Mouse (Mus musculus) MEL (cell line): ENCODE results near the gene Fgfr2. TPM values are rescaled to one million over a fixed set of nuclear protein-coding genes. Genes with fewer than 3 reads are reported as not detected.
A peak's percentile ranks its signal among the peaks of the same experiment; 100 is the strongest.

Experiments used
- DNase-seq: peaks from one replicate; pipeline ENCODE4 v3.0.0; 2011; ENCODE audit warnings: low read depth, low spot score
- H3K27ac ChIP-seq: 2 replicates; pipeline ENCODE4 v1.5.1; 2012; ENCODE audit warnings: low read depth, mild to moderate bottlenecking, control low read depth, low read length, moderate library complexity; ENCODE audit not compliant: control insufficient read depth
- H3K27me3 ChIP-seq, 2 experiments: fragments of 150-350 bp in 1 of 2; sonication (generic) in 1 of 2; 2 replicates each; pipeline ENCODE4 v1.6.1; 2012; ENCODE audit warnings: low read length in 2 of 2, mild to moderate bottlenecking in 2 of 2, improper control_type of control experiment in 1 of 2, moderate library complexity in 1 of 2; ENCODE audit not compliant: insufficient read depth in 2 of 2, control insufficient read depth in 1 of 2
- H3K36me3 ChIP-seq, 2 experiments: 2 replicates each; pipeline ENCODE4 v1.6.1; 2012 to 2014; ENCODE audit warnings: low read length in 2 of 2, improper control_type of control experiment in 1 of 2, inconsistent platforms in 1 of 2, mild to moderate bottlenecking in 1 of 2; ENCODE audit not compliant: insufficient read depth in 2 of 2, control insufficient read depth in 1 of 2
- H3K4me1 ChIP-seq, 2 experiments: fragments of 150-350 bp in 1 of 2; sonication (generic) in 1 of 2; 2 replicates each; pipeline ENCODE4 v1.6.1; 2012; ENCODE audit warnings: low read length in 2 of 2, improper control_type of control experiment in 1 of 2, mild to moderate bottlenecking in 1 of 2; ENCODE audit not compliant: insufficient read depth in 2 of 2, control insufficient read depth in 1 of 2
- H3K4me3 ChIP-seq, 2 experiments: fragments of 150-350 bp in 1 of 2; sonication (generic) in 1 of 2; 2 replicates each; pipeline ENCODE4 v1.5.1; 2012; ENCODE audit warnings: low read depth in 2 of 2, low read length in 2 of 2, mild to moderate bottlenecking in 2 of 2, moderate library complexity in 2 of 2, control low read depth in 1 of 2, improper control_type of control experiment in 1 of 2; ENCODE audit not compliant: control insufficient read depth in 1 of 2, insufficient read depth in 1 of 2
- H3K79me2 ChIP-seq: 2 replicates; pipeline ENCODE4 v1.6.1; 2012; ENCODE audit warnings: mild to moderate bottlenecking, low read length, moderate library complexity; ENCODE audit not compliant: control insufficient read depth, poor library complexity, insufficient read depth
- H3K9ac ChIP-seq: 2 replicates; pipeline ENCODE4 v1.6.1; 2012; ENCODE audit warnings: low read depth, mild to moderate bottlenecking, control low read depth, low read length, moderate library complexity; ENCODE audit not compliant: control insufficient read depth, poor library complexity, severe bottlenecking
- H3K9me3 ChIP-seq: fragments of 150-350 bp; sonication (generic); replicated peaks from 2 replicates; pipeline ENCODE4 v1.6.1; 2012; ENCODE audit warnings: mild to moderate bottlenecking, low read length, improper control_type of control experiment, moderate library complexity; ENCODE audit not compliant: insufficient read depth
- CHD2 ChIP-seq: IDR thresholded peaks from 2 replicates; pipeline ENCODE4 v1.6.1; 2011; ENCODE audit warnings: low read length, improper control_type of control experiment
- CTCF ChIP-seq, 3 experiments: IDR thresholded peaks in 2 of 3; conservative IDR thresholded peaks in 1 of 3; 2 replicates each; pipeline ENCODE4 v1.5.1; 2011 to 2012; ENCODE audit warnings: low read length in 3 of 3, low read depth in 2 of 3, mild to moderate bottlenecking in 2 of 3, improper control_type of control experiment in 1 of 3, inconsistent platforms in 1 of 3, mixed read lengths in 1 of 3, moderate library complexity in 1 of 3; ENCODE audit not compliant: control insufficient read depth in 1 of 3, insufficient read depth in 1 of 3, poor library complexity in 1 of 3, severe bottlenecking in 1 of 3
- E2F4 ChIP-seq: IDR thresholded peaks from 2 replicates; pipeline ENCODE4 v1.6.1; 2011; ENCODE audit warnings: low read depth, low read length, improper control_type of control experiment, borderline replicate concordance
- ELF1 ChIP-seq: IDR thresholded peaks from 2 replicates; pipeline ENCODE4 v1.6.1; 2014; ENCODE audit warnings: low read depth, mild to moderate bottlenecking, inconsistent platforms, low read length, improper control_type of control experiment, moderate library complexity
- ETS1 ChIP-seq: IDR thresholded peaks from 2 replicates; pipeline ENCODE4 v1.6.1; 2012; ENCODE audit warnings: low read depth, mild to moderate bottlenecking, inconsistent platforms, low read length, improper control_type of control experiment, moderate library complexity
- GABPA ChIP-seq: IDR thresholded peaks from 2 replicates; pipeline ENCODE4 v1.6.1; 2012; ENCODE audit warnings: low read depth, mild to moderate bottlenecking, inconsistent platforms, low read length, improper control_type of control experiment, moderate library complexity
- GATA1 ChIP-seq: IDR thresholded peaks from 2 replicates; pipeline ENCODE4 v1.6.1; 2011; ENCODE audit warnings: low read depth, low read length, improper control_type of control experiment
- MAX ChIP-seq: IDR thresholded peaks from 2 replicates; pipeline ENCODE4 v1.6.1; 2011; ENCODE audit warnings: low read length, improper control_type of control experiment
- MYB ChIP-seq: IDR thresholded peaks from 2 replicates; pipeline ENCODE4 v1.6.1; 2011; ENCODE audit warnings: mild to moderate bottlenecking, low read depth, low read length, improper control_type of control experiment
- MYC ChIP-seq: IDR thresholded peaks from 2 replicates; pipeline ENCODE4 v1.6.1; 2011; ENCODE audit warnings: low read depth, mild to moderate bottlenecking, low read length, improper control_type of control experiment, moderate library complexity
- POLR2A ChIP-seq, 2 experiments: IDR thresholded peaks; 2 replicates each; pipeline ENCODE4 v1.6.1; 2011 to 2012; ENCODE audit warnings: low read length in 2 of 2, mild to moderate bottlenecking in 2 of 2, control low read depth in 1 of 2, improper control_type of control experiment in 1 of 2, low read depth in 1 of 2, moderate library complexity in 1 of 2; ENCODE audit not compliant: control insufficient read depth in 1 of 2, insufficient read depth in 1 of 2, poor library complexity in 1 of 2
- POLR2AphosphoS2 ChIP-seq: IDR thresholded peaks from 2 replicates; pipeline ENCODE4 v1.6.1; 2011; ENCODE audit warnings: low read length, improper control_type of control experiment
- POLR2AphosphoS5 ChIP-seq: IDR thresholded peaks from 2 replicates; pipeline ENCODE4 v1.6.1; 2012; ENCODE audit warnings: low read depth, borderline replicate concordance, mild to moderate bottlenecking, inconsistent platforms, low read length, moderate library complexity, mixed read lengths
- RAD21 ChIP-seq: IDR thresholded peaks from 2 replicates; pipeline ENCODE4 v1.6.1; 2011; ENCODE audit warnings: mild to moderate bottlenecking, low read depth, low read length, improper control_type of control experiment
- RCOR1 ChIP-seq: IDR thresholded peaks from 2 replicates; pipeline ENCODE4 v1.6.1; 2012; ENCODE audit warnings: low read depth, mild to moderate bottlenecking, inconsistent platforms, low read length, improper control_type of control experiment
- SIN3A ChIP-seq: IDR thresholded peaks from 2 replicates; pipeline ENCODE4 v1.6.1; 2012; ENCODE audit warnings: low read length, improper control_type of control experiment, inconsistent platforms
- SMC3 ChIP-seq: IDR thresholded peaks from 2 replicates; pipeline ENCODE4 v1.6.1; 2011; ENCODE audit warnings: low read depth, low read length, improper control_type of control experiment
- TBP ChIP-seq: IDR thresholded peaks from 2 replicates; pipeline ENCODE4 v1.8.0; 2011; ENCODE audit warnings: low read depth, low read length, improper control_type of control experiment
- UBTF ChIP-seq: IDR thresholded peaks from 2 replicates; pipeline ENCODE4 v1.6.1; 2012; ENCODE audit warnings: low read depth, mild to moderate bottlenecking, inconsistent platforms, low read length, improper control_type of control experiment, moderate library complexity, borderline replicate concordance; ENCODE audit not compliant: insufficient read depth
- USF1 ChIP-seq: IDR thresholded peaks from 2 replicates; pipeline ENCODE4 v1.6.1; 2014; ENCODE audit warnings: low read depth, mild to moderate bottlenecking, inconsistent platforms, low read length, improper control_type of control experiment, moderate library complexity
- ZMIZ1 ChIP-seq: IDR thresholded peaks from 2 replicates; pipeline ENCODE4 v1.6.1; 2012; ENCODE audit warnings: low read depth, mild to moderate bottlenecking, inconsistent platforms, low read length, improper control_type of control experiment, moderate library complexity
- polyA plus RNA-seq, 2 experiments: library from polyadenylated mRNA; stranded (reverse) in 1 of 2; unstranded in 1 of 2; fragments of >175 nt in 1 of 2; fragments of >200 nt in 1 of 2; gene quantifications; 2 replicates each; pipeline versions ENCODE4 v1.2.1 to v1.2.4; 2012; ENCODE audit warnings: low replicate concordance in 2 of 2, low read depth in 1 of 2; ENCODE audit not compliant: insufficient read length in 2 of 2, insufficient read depth in 1 of 2, missing spikeins in 1 of 2
- total RNA-seq: library from RNA; depleted of rRNA; stranded (reverse); fragments of 300-350 nt; gene quantifications from 2 replicates; pipeline ENCODE4 v1.2.3, GENCODE M21; 2012

Fgfr2 gene
- total and polyA plus RNA-seq, 3 experiments: not detected

- Histone ChIP-seq H3K4me3 (no peak overlapping the region), H3K9ac (no peak overlapping the region), H3K4me1 (peaks cover 3 to 11% of the 10 kb centered on the region in 2 experiments; a peak in 2 of 4 replicates), H3K79me2 (no peaks in the 10 kb centered on the region), H3K27me3 (no peaks in the 10 kb centered on the region), H3K27ac (no peak overlapping the region), H3K36me3 (peaks cover 3 to 6% of the 10 kb centered on the region in 2 experiments; a peak in 3 of 4 replicates), H3K9me3 (no peaks in the 10 kb centered on the region)
- TF ChIP-seq ELF1 (no peak), CTCF (IDR thresholded peaks at IDR 0.05 in 2 of 3, conservative IDR thresholded peaks at IDR 0.05 in 1 of 3; ENCODE audit: control insufficient read depth in 1 of 3, insufficient read depth in 1 of 3, low read depth in 2 of 3, low read length in 3 of 3, poor library complexity in 1 of 3, severe bottlenecking in 1 of 3) (peak; percentile 49 to 53 (median 50))
- peak; percentile 42 for DNase-seq
Observed at GRCm38 (mm10) chr7:130664629-130665028, 2458.5 kb downstream of the Fgfr2 start.

- Histone ChIP-seq H3K4me3 (no peak overlapping the region), H3K36me3 (peaks cover 3 to 6% of the 10 kb centered on the region in 2 experiments; a peak in 3 of 4 replicates), H3K27ac (no peak overlapping the region), H3K9me3 (no peaks in the 10 kb centered on the region), H3K9ac (no peak overlapping the region), H3K27me3 (no peaks in the 10 kb centered on the region), H3K79me2 (no peaks in the 10 kb centered on the region), H3K4me1 (peaks cover 1 to 5% of the 10 kb centered on the region in 2 experiments; a peak in 2 of 4 replicates)
- DNase-seq: no peak
- TF ChIP-seq POLR2AphosphoS2: no peak
- no peak for TF ChIP-seq CHD2
- no peak for TF ChIP-seq ZMIZ1
- no peak for TF ChIP-seq POLR2AphosphoS5
- TF ChIP-seq GATA1: no peak
- no peak for TF ChIP-seq SMC3
- TF ChIP-seq MAX: no peak
- TF ChIP-seq USF1: no peak
- no peak for TF ChIP-seq ETS1
- no peak for TF ChIP-seq SIN3A
- no peak for TF ChIP-seq GABPA
- TF ChIP-seq POLR2A (IDR thresholded peaks at IDR 0.05; ENCODE audit: control insufficient read depth in 1 of 2, insufficient read depth in 1 of 2, low read depth in 1 of 2, low read length in 2 of 2, poor library complexity in 1 of 2): no peak
- TF ChIP-seq MYC: no peak
- no peak for TF ChIP-seq MYB
- no peak for TF ChIP-seq TBP
- TF ChIP-seq RAD21: no peak
- no peak for TF ChIP-seq RCOR1
- no peak for TF ChIP-seq UBTF
- TF ChIP-seq E2F4: no peak
Observed at GRCm38 (mm10) chr7:130664037-130664436, 2459.1 kb downstream of the Fgfr2 start.
